Mouse (Mus musculus) left cerebral cortex, postnatal 14 days (tissue): ENCODE results near the gene Ncoa1. TPM values are rescaled to one million over a fixed set of nuclear protein-coding genes. Genes with fewer than 3 reads are reported as not detected.
"Not testable (repeated sequence)": the region's sequence is repeated elsewhere in the genome, so short reads cannot be mapped to it uniquely, and the experiment has no call there.

ENCODE experiments used
- DNase-seq, 2 experiments: peaks; one replicate each; pipeline ENCODE4 v3.0.0; 2021 to 2022; ENCODE audit warnings: low spot score in 2 of 2, mixed read lengths in 1 of 2
- intact Hi-C: fragments of 180-260 bp; cut with DNase I; formaldehyde crosslinking; loops from one replicate; pipeline ENCODE4 v1.15.1; 2025
- total RNA-seq, 2 experiments: library from RNA; stranded (reverse); gene quantifications; 2 replicates each; pipeline ENCODE4 v1.2.3; 2021

Ncoa1 gene
- total RNA-seq, 2 experiments from 2014 or later: 92.0 to 95.0 TPM

- intact Hi-C loops: loop anchor here (10.0 kb wide), 1 partner anchor 215 kb away; no protein-coding TSS in a partner anchor
- DNase-seq: no peak
These were observed 2.3 kb upstream of the Ncoa1 start for GRCm38 (mm10) chr12:4479171-4479881.

- intact Hi-C loops: loop anchor here (2.0 to 10.0 kb wide), 2 partner anchors 71 to 213 kb away; no protein-coding TSS in a partner anchor
- DNase-seq: no peak
These were observed 1.2 kb upstream of the Ncoa1 start for GRCm38 (mm10) chr12:4477941-4478795.

GRCm38 (mm10) chr12:4476291-4476831, 621 bp downstream of the Ncoa1 start:
- intact Hi-C loops: loop anchor here (2.0 to 10.0 kb wide), 2 partner anchors 72 to 212 kb away; no protein-coding TSS in a partner anchor
- peak; percentile 29 to 52 for DNase-seq

- no peak for DNase-seq
- intact Hi-C loops: loop anchor here (10.0 kb wide), 1 partner anchor 211 kb away; no protein-coding TSS in a partner anchor
These were observed 1.6 kb downstream of the Ncoa1 start for GRCm38 (mm10) chr12:4475251-4475993.

- no peak for DNase-seq
- intact Hi-C loops: no loop called here
These were observed 7.9 kb downstream of the Ncoa1 start for GRCm38 (mm10) chr12:4469115-4469514.

GRCm38 (mm10) chr12:4463701-4464100, 13.3 kb downstream of the Ncoa1 start:
- intact Hi-C loops: no loop called here
- no peak for DNase-seq

- DNase-seq: no peak
- intact Hi-C loops: no loop called here
These were observed 14.6 kb downstream of the Ncoa1 start for GRCm38 (mm10) chr12:4462420-4462819.

GRCm38 (mm10) chr12:4460990-4461389, 16.0 kb downstream of the Ncoa1 start:
- DNase-seq: no peak
- intact Hi-C loops: no loop called here

- no peak for DNase-seq
- intact Hi-C loops: no loop called here
These were observed 21.9 kb downstream of the Ncoa1 start for GRCm38 (mm10) chr12:4454956-4455565.

GRCm38 (mm10) chr12:4454248-4454647, 22.7 kb downstream of the Ncoa1 start:
- no peak for DNase-seq
- intact Hi-C loops: no loop called here

- intact Hi-C loops: no loop called here
- no peak for DNase-seq
These were observed 24.7 kb downstream of the Ncoa1 start for GRCm38 (mm10) chr12:4452233-4452632.

GRCm38 (mm10) chr12:4450485-4450884, 26.5 kb downstream of the Ncoa1 start:
- DNase-seq, intact Hi-C loops: not testable (repeated sequence)

- no peak for DNase-seq
- intact Hi-C loops: no loop called here
These were observed 28.8 kb downstream of the Ncoa1 start for GRCm38 (mm10) chr12:4448076-4448589.

- DNase-seq: no peak
- intact Hi-C loops: no loop called here
These were observed 32.0 kb downstream of the Ncoa1 start for GRCm38 (mm10) chr12:4444946-4445345.

- intact Hi-C loops: no loop called here
- DNase-seq: no peak
These were observed 35.5 kb downstream of the Ncoa1 start for GRCm38 (mm10) chr12:4441451-4441850.

- intact Hi-C loops: no loop called here
- DNase-seq: no peak
These were observed 40.8 kb downstream of the Ncoa1 start for GRCm38 (mm10) chr12:4436198-4436597.

GRCm38 (mm10) chr12:4433549-4433948, 43.4 kb downstream of the Ncoa1 start:
- intact Hi-C loops: no loop called here
- DNase-seq: peak; percentile 17 to 34

- intact Hi-C loops: no loop called here
- no peak for DNase-seq
These were observed 45.0 kb downstream of the Ncoa1 start for GRCm38 (mm10) chr12:4431978-4432377.
